Mouse (Mus musculus) stomach, adult 2 months (tissue): ENCODE measurements around the gene Hapln3. TPM values are rescaled to one million over a fixed set of nuclear protein-coding genes. Genes with fewer than 3 reads are reported as not detected.

ENCODE experiments used
- polyA plus RNA-seq: library from polyadenylated mRNA; depleted of rRNA; stranded (reverse); fragments of >200 nt; gene quantifications from 2 replicates; pipeline ENCODE4 v1.2.3, GENCODE M21; 2012; rRNA removed

The Hapln3 gene
- 0.13 and 0.17 TPM in 2 replicates for polyA plus RNA-seq

GRCm38 (mm10) chr7:79130843-79131444, at the start of gene Hapln3:
Gene Hapln3 (minus strand): TSS chr7:79131018.

GRCm38 (mm10) chr7:79148711-79149266, 18.0 kb upstream of the Hapln3 start, which contains the start of gene Mfge8:
Gene Mfge8 (minus strand): TSS chr7:79149060.

Other genes with a start within 250 kb of the Hapln3 start
- 7.3 and 7.4 TPM in 2 replicates for gene Aen, start 235.2 kb downstream of the Hapln3 start, polyA plus RNA-seq
- 16.7 and 20.6 TPM in 2 replicates for gene Isg20, start 217.6 kb downstream of the Hapln3 start, polyA plus RNA-seq
- not detected in 2 replicates for gene Acan, start 77.5 kb downstream of the Hapln3 start, polyA plus RNA-seq
- 147 and 197 TPM in 2 replicates for gene Mfge8, start 18.0 kb upstream of the Hapln3 start, polyA plus RNA-seq
- gene Abhd2, start 142.2 kb upstream of the Hapln3 start, polyA plus RNA-seq: 22.7 and 33.5 TPM in 2 replicates